Mouse (Mus musculus) ES-Bruce4 (cell line): ENCODE measurements around the gene Sprr2i. TPM values are rescaled to one million over a fixed set of nuclear protein-coding genes. Genes with fewer than 3 reads are reported as not detected.

Experiments used
- H3K27ac ChIP-seq: 2 replicates; pipeline ENCODE4 v1.5.1; 2012; ENCODE audit warnings: low read length, inconsistent platforms; ENCODE audit not compliant: insufficient read depth
- H3K27me3 ChIP-seq: 2 replicates; pipeline ENCODE4 v1.6.1; 2012; ENCODE audit warnings: mild to moderate bottlenecking, low read length, inconsistent platforms; ENCODE audit not compliant: control insufficient read depth, poor library complexity, insufficient read depth, severe bottlenecking
- H3K36me3 ChIP-seq: 2 replicates; pipeline ENCODE4 v1.6.1; 2012; ENCODE audit warnings: inconsistent platforms, mild to moderate bottlenecking, low read length, moderate library complexity; ENCODE audit not compliant: control insufficient read depth, poor library complexity, insufficient read depth, severe bottlenecking
- H3K4me1 ChIP-seq: one replicate; pipeline ENCODE4 v1.8.1; 2011; ENCODE audit warnings: low read length; ENCODE audit not compliant: control insufficient read depth, insufficient read depth
- H3K4me3 ChIP-seq: 2 replicates; pipeline ENCODE4 v1.5.1; 2011; ENCODE audit warnings: low read depth, mild to moderate bottlenecking, low read length
- H3K9ac ChIP-seq: 2 replicates; pipeline ENCODE4 v1.6.1; 2012; ENCODE audit warnings: low read depth, mild to moderate bottlenecking, inconsistent platforms; ENCODE audit not compliant: poor library complexity, severe bottlenecking
- H3K9me3 ChIP-seq: replicated peaks from 2 replicates; pipeline ENCODE4 v1.6.1; 2012; ENCODE audit warnings: mild to moderate bottlenecking, low read length, inconsistent platforms; ENCODE audit not compliant: control insufficient read depth, poor library complexity, insufficient read depth, severe bottlenecking
- CTCF ChIP-seq: IDR thresholded peaks from one replicate; pipeline ENCODE4 v1.8.1; 2011; ENCODE audit warnings: low read depth, low read length
- EP300 ChIP-seq: IDR thresholded peaks from 2 replicates; pipeline ENCODE4 v1.6.1; 2011; ENCODE audit warnings: low read depth, low read length; ENCODE audit not compliant: insufficient read depth
- POLR2A ChIP-seq: IDR thresholded peaks from one replicate; pipeline ENCODE4 v1.8.1; 2011; ENCODE audit warnings: low read length; ENCODE audit not compliant: insufficient read depth
- polyA plus RNA-seq: library from polyadenylated mRNA; stranded (reverse); fragments of >200 nt; gene quantifications from 2 replicates; pipeline ENCODE4 v1.2.4, GENCODE M21; 2011; ENCODE audit warnings: low read depth; ENCODE audit not compliant: missing spikeins, insufficient read depth, insufficient read length

Gene Sprr2i
- polyA plus RNA-seq, 1 experiment, result not detected

DNA sequence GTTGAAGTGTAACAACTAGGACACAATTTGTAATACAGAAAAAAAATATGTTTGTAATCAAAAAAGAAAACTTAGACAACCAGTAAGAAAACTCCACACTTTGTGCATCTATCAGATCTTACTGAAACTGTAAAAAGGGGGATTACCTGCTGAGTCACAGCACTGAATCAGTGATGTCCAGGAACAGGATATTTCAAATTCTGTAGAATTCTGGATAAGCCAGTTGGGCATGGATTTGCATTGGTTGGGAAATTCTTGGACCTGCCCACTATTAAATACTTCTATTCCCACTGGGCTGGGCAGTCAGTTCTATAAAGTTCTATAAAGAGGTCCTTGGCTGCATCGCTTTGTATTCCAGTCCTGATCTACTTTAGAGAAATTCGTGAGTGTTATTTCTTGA, 10.0 kb downstream of the Sprr2i start, which contains the start of gene Sprr2j-ps:
TSS of gene Sprr2j-ps (plus strand) at position 301 of the 400 bp plus-strand sequence.
- Histone ChIP-seq H3K9ac (no peak within 1 kb of the TSS), H3K4me3 (no peak within 1 kb of the TSS), H3K27ac (no peak within 1 kb of the TSS), H3K36me3 (no peaks in the 10 kb centered on the region), H3K27me3 (no peaks in the 10 kb centered on the region), H3K9me3 (no peaks in the 10 kb centered on the region), H3K4me1 (no peaks in the 10 kb centered on the region)
- no peak for TF ChIP-seq CTCF
- no peak for TF ChIP-seq EP300
- TF ChIP-seq POLR2A, result no peak

GRCm38 (mm10) chr3:92429323-92429722, 21.5 kb downstream of the Sprr2i start, which contains the start of gene Gm9774:
Gene Gm9774, minus strand, starts transcription at chr3:92429423.
- no peaks in the 10 kb centered on the region for H3K4me1 ChIP-seq
- no peak for TF ChIP-seq EP300
- no peak for TF ChIP-seq CTCF
- TF ChIP-seq POLR2A, result no peak
- no peak within 1 kb of the TSS for H3K27ac ChIP-seq
- no peaks in the 10 kb centered on the region for H3K27me3 ChIP-seq
- no peaks in the 10 kb centered on the region for H3K36me3 ChIP-seq
- no peaks in the 10 kb centered on the region for H3K9me3 ChIP-seq
- H3K4me3 ChIP-seq, result no peak within 1 kb of the TSS
- no peak within 1 kb of the TSS for H3K9ac ChIP-seq

- Histone ChIP-seq H3K9ac (no peak within 1 kb of the TSS), H3K4me1 (no peaks in the 10 kb centered on the region), H3K27me3 (no peaks in the 10 kb centered on the region), H3K4me3 (no peak within 1 kb of the TSS), H3K36me3 (no peaks in the 10 kb centered on the region), H3K9me3 (no peaks in the 10 kb centered on the region), H3K27ac (no peak within 1 kb of the TSS)
- TF ChIP-seq CTCF (no peak), EP300 (no peak), POLR2A (no peak)
Observed at GRCm38 (mm10) chr3:92432282-92432681, 24.5 kb downstream of the Sprr2i start, which contains the start of gene Sprr2k. Gene Sprr2k, plus strand, starts transcription at chr3:92432582.

- no peak within 1 kb of the TSS for H3K4me3 ChIP-seq
- no peaks in the 10 kb centered on the region for H3K27me3 ChIP-seq
- TF ChIP-seq EP300 (no peak), POLR2A (no peak), CTCF (no peak)
- no peak within 1 kb of the TSS for H3K27ac ChIP-seq
- no peaks in the 10 kb centered on the region for H3K9me3 ChIP-seq
- H3K4me1 ChIP-seq, result no peaks in the 10 kb centered on the region
- H3K36me3 ChIP-seq, result no peaks in the 10 kb centered on the region
- no peak within 1 kb of the TSS for H3K9ac ChIP-seq
Observed at GRCm38 (mm10) chr3:92438689-92439088, 30.9 kb downstream of the Sprr2i start, which contains the start of gene Sprr1b. Gene Sprr1b, minus strand, starts transcription at chr3:92438789.

- no peak overlapping the region for H3K9ac ChIP-seq
- H3K27ac ChIP-seq, result no peak overlapping the region
- no peaks in the 10 kb centered on the region for H3K4me1 ChIP-seq
- H3K27me3 ChIP-seq, result no peaks in the 10 kb centered on the region
- H3K4me3 ChIP-seq, result no peak overlapping the region
- no peaks in the 10 kb centered on the region for H3K36me3 ChIP-seq
- H3K9me3 ChIP-seq, result no peaks in the 10 kb centered on the region
- TF ChIP-seq CTCF (no peak), EP300 (no peak), POLR2A (no peak)
Observed at GRCm38 (mm10) chr3:92440177-92440576, 32.4 kb downstream of the Sprr2i start.

GRCm38 (mm10) chr3:92455151-92455550, 47.4 kb downstream of the Sprr2i start:
- Histone ChIP-seq H3K36me3 (no peaks in the 10 kb centered on the region), H3K4me3 (no peak overlapping the region), H3K4me1 (no peaks in the 10 kb centered on the region), H3K27me3 (no peaks in the 10 kb centered on the region), H3K9ac (no peak overlapping the region), H3K9me3 (no peaks in the 10 kb centered on the region), H3K27ac (no peak overlapping the region)
- TF ChIP-seq POLR2A (no peak), CTCF (no peak)
